Mouse (Mus musculus): Measurements from ENCODE around the gene Umod. TPM values are rescaled to one million over a fixed set of nuclear protein-coding genes. Genes with fewer than 3 reads are reported as not detected.

The Umod gene
- total RNA-seq (2023), result not detected

DNA sequence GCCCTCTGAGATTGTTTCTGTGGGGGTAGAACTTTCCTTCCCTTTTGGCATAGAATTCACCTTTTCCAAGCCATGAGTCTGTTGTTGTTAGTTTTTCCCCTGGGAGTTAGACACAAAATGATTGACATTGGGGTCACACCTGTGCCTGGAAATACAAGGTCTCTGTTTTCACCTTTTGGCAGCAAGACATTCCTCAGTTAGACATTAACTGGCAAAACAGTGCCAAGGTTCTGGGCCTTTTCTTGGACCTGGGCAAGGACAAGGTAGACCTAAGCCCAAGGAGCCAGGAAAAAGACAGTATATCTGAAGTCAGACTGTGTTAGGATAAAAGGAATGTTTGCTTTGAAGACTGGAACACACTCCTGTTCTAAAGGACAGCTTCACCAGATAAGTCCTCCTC, at the start of gene Umod:
Gene Umod (minus strand): TSS at position 27 of the 400 bp plus-strand sequence.

DNA sequence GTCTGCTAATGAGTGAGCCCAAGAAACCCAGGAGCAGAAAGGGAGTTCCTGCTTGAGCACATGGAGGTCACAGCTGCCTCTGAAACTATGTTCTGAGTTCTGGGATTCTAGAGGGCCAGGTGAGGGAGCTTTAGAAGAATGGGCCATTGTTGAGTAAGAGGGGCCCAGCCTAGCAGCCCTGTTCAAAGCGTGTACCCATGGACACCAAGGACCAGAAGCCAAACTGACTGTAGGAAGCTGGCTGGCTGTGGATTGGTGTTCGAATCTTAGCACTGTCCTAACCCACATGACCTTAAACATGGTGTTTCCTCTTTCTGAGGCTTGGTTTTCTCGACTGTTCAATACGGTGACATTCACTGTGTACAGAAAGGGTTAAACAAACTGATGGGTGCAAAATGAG, 44.3 kb upstream of the Umod start, which contains the start of gene Pdilt:
Gene Pdilt (minus strand): TSS at position 101 of the 400 bp plus-strand sequence.

DNA sequence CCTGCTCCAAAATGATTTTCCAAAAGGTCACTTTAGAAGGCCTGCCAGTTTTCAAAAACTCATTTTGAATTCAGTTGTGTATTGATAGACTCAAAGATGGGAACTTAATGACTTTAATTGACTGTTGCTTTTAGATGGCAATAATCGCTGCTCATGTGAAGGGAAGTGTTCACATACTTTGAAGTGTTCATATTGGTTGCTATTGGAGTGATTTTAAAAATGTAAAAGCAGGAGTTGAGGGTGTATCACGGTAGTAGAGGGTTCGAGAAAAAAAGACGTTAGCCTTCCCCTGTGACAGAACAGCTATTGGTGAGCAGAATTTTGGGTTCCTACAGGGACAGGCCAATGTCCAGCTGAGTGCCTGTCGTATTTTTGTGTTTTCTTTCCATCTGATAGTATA, 40.1 kb upstream of the Umod start, which contains the start of gene Acsm5:
Gene Acsm5 (plus strand): TSS at position 301 of the 400 bp plus-strand sequence.

DNA sequence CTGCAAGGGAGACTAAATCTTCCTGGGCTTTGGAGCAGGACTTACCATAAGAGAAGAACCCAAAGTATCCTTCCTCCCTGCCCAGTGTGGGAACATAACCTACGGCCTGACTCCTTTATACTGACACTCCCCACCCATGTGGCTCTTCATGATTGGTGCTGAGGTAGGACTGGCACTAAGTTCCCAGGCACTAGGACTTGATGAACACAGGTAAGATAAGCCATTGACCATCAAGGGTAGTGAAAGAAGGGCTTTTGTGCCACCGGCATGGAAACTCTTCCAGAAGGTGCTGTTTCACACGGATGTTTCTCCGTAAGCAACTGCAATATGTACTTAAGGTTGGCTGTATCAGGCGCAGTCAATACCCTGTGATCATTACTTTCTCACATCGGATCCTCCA, 19.9 kb downstream of the Umod start, which contains the start of gene Gp2:
Gene Gp2 (minus strand): TSS at position 101 of the 400 bp plus-strand sequence.

Other genes with a start within 250 kb of the Umod start
- gene Gp2, start 20.0 kb downstream of the Umod start, total RNA-seq (2023), result 0.85 TPM
- gene Acsm5, start 40.2 kb upstream of the Umod start, total RNA-seq (2023), result not detected
- gene Pdilt, start 44.2 kb upstream of the Umod start, total RNA-seq (2023), result not detected
- not detected for gene Acsm2, start 75.1 kb upstream of the Umod start, total RNA-seq (2023)
- not detected for gene Acsm1, start 127.7 kb upstream of the Umod start, total RNA-seq (2023)
- gene Acsm4, start 210.7 kb upstream of the Umod start, total RNA-seq (2023), result not detected
- 96.7 TPM for gene Thumpd1, start 241.5 kb upstream of the Umod start, total RNA-seq (2023)